Mouse (Mus musculus): ENCODE measurements at regions not wholly inside any gene's neighbourhood (a gene's known extent, or its start where the extent isn't known, plus 50 kb on each side); places are given as distances from the start of the nearest gene placed in this dataset.

- no peak for TF ChIP-seq POLR2A (IDR thresholded peaks at IDR 0.05; ENCODE audit: insufficient read depth, low read depth, low read length)
- TF ChIP-seq CTCF (IDR thresholded peaks at IDR 0.05; ENCODE audit: insufficient read depth, low read depth, low read length), result no peak
These were observed 225.8 kb downstream of the Nfkbiz start for GRCm38 (mm10) chr16:55612873-55613272.

Data from olfactory bulb, adult 2 months (tissue).